Mouse (Mus musculus): ENCODE results near the gene Lsm14a. TPM values are rescaled to one million over a fixed set of nuclear protein-coding genes. Genes with fewer than 3 reads are reported as not detected.

Lsm14a gene
- polyA plus RNA-seq, 1 experiment from 2014 or later = 55.1 TPM

- no peak for ATAC-seq
- H3K27ac ChIP-seq (ENCODE audit: low read length) = no peak overlapping the region
- 79% methylated on average over 6 of the region's 6 CpGs for WGBS
These were observed 2.6 kb upstream of the Lsm14a start for GRCm38 (mm10) chr7:34395761-34396160.

DNA sequence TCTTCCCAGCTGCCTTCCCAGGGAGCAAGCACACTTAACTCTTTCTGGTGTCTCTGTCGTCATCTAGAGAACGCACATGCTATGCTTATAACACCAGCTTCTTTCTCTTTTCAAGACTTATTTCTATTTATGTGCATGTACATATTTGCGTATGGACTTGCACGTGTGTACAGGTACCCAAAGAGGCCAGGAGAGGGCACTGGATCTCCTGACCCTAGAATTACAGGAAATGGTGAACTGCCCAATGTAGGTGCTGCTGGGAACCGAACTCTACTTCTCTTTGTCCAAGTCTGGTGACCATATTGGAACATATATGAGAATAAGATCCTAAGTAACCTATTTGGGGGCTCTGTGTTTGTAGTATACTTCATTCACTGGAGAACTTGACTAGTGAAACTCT lies 1.5 kb upstream of the Lsm14a start:
- H3K4me3 ChIP-seq (ENCODE audit: low read depth, low read length) = no peak overlapping the region
- no peaks in the 10 kb centered on the region for H3K36me3 ChIP-seq (ENCODE audit: control insufficient read depth, insufficient read depth, low read length)
- no peaks in the 10 kb centered on the region for H3K9me3 ChIP-seq (replicated peaks; ENCODE audit: control insufficient read depth, low read length, poor library complexity, severe bottlenecking)
- H3K9ac ChIP-seq (ENCODE audit: low read depth, low read length) = no peak overlapping the region
- no peak overlapping the region for H3K27ac ChIP-seq (ENCODE audit: low read length)
- ATAC-seq = no peak
- no peaks in the 10 kb centered on the region for H3K27me3 ChIP-seq (ENCODE audit: control insufficient read depth, insufficient read depth, low read depth, low read length)
- WGBS = 77% methylated on average over 5 of the region's 5 CpGs
- no peak overlapping the region for H3K4me2 ChIP-seq (ENCODE audit: low read length)
- peaks cover 11% of the 10 kb centered on the region for H3K4me1 ChIP-seq (ENCODE audit: control insufficient read depth, insufficient read depth, low read length)

More at GRCm38 (mm10) chr7:34395761-34396160, 2.6 kb upstream of the Lsm14a start:
- no peaks in the 10 kb centered on the region for H3K27me3 ChIP-seq (ENCODE audit: control insufficient read depth, insufficient read depth, low read depth, low read length)
- no peak overlapping the region for H3K4me3 ChIP-seq (ENCODE audit: low read depth, low read length)
- H3K4me1 ChIP-seq (ENCODE audit: control insufficient read depth, insufficient read depth, low read length) = peaks cover 4% of the 10 kb centered on the region
- no peaks in the 10 kb centered on the region for H3K36me3 ChIP-seq (ENCODE audit: control insufficient read depth, insufficient read depth, low read length)
- no peaks in the 10 kb centered on the region for H3K9me3 ChIP-seq (replicated peaks; ENCODE audit: control insufficient read depth, low read length, poor library complexity, severe bottlenecking)
- no peak overlapping the region for H3K4me2 ChIP-seq (ENCODE audit: low read length)
- H3K9ac ChIP-seq (ENCODE audit: low read depth, low read length) = no peak overlapping the region

GRCm38 (mm10) chr7:34394091-34394490 lies 976 bp upstream of the Lsm14a start:
- ATAC-seq = no peak
- WGBS = 61% methylated on average over 2 of the region's 2 CpGs
- no peaks in the 10 kb centered on the region for H3K36me3 ChIP-seq (ENCODE audit: control insufficient read depth, insufficient read depth, low read length)
- H3K27ac ChIP-seq (ENCODE audit: low read length) = no peak overlapping the region
- no peaks in the 10 kb centered on the region for H3K27me3 ChIP-seq (ENCODE audit: control insufficient read depth, insufficient read depth, low read depth, low read length)
- H3K4me1 ChIP-seq (ENCODE audit: control insufficient read depth, insufficient read depth, low read length) = peaks cover 11% of the 10 kb centered on the region
- no peaks in the 10 kb centered on the region for H3K9me3 ChIP-seq (replicated peaks; ENCODE audit: control insufficient read depth, low read length, poor library complexity, severe bottlenecking)
- no peak overlapping the region for H3K4me2 ChIP-seq (ENCODE audit: low read length)
- no peak overlapping the region for H3K4me3 ChIP-seq (ENCODE audit: low read depth, low read length)
- no peak overlapping the region for H3K9ac ChIP-seq (ENCODE audit: low read depth, low read length)

DNA sequence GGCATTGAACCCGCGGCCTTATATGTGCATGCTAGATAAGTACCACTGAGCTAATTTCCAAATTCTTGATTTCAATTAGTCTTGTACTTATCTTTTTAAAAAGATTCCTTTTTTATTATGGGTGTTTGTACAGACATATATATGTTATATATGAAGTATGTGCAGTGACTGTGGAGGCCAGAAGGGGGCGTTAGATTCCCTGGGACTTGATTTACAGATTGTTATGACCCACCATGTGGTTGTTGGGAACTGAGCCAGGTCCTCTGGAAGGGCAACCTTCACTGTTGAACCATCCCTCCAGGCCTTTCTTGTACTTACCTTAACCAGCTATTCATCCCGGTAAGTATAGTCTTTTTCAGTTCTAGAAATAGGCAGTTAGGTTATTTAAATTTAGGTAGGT lies 780 bp downstream of the Lsm14a start:
- Histone ChIP-seq H3K36me3 (ENCODE audit: control insufficient read depth, insufficient read depth, low read length) (no peaks in the 10 kb centered on the region), H3K9me3 (replicated peaks; ENCODE audit: control insufficient read depth, low read length, poor library complexity, severe bottlenecking) (no peaks in the 10 kb centered on the region), H3K9ac (ENCODE audit: low read depth, low read length) (no peak overlapping the region), H3K4me2 (ENCODE audit: low read length) (no peak overlapping the region), H3K4me3 (ENCODE audit: low read depth, low read length) (no peak overlapping the region), H3K4me1 (ENCODE audit: control insufficient read depth, insufficient read depth, low read length) (peaks cover 22% of the 10 kb centered on the region), H3K27me3 (ENCODE audit: control insufficient read depth, insufficient read depth, low read depth, low read length) (no peaks in the 10 kb centered on the region), H3K27ac (ENCODE audit: low read length) (no peak overlapping the region)
- no peak for ATAC-seq
- WGBS = 74% methylated on average over 4 of the region's 4 CpGs

DNA sequence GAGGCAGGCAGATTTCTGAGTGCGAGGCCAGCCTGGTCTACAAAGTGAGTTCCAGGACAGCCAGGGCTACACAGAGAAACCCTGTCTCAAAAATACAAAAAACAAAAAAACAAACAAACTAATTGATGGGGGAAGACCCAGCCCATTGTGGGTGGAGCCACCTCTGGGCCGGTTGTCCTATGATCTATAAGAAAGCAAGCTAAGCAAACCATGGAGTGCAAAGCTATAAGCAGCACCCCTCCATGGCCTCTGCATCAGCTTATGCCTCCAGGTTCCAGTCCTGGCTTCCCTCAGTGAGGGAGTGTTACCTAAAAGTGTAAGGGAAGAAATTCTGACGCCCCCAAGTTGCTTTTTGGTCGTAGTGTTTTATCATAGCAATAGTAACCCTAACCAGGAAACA lies 1.4 kb downstream of the Lsm14a start:
- H3K9ac ChIP-seq (ENCODE audit: low read depth, low read length) = no peak overlapping the region
- H3K4me2 ChIP-seq (ENCODE audit: low read length) = no peak overlapping the region
- H3K36me3 ChIP-seq (ENCODE audit: control insufficient read depth, insufficient read depth, low read length) = no peaks in the 10 kb centered on the region
- ATAC-seq = no peak
- peaks cover 29% of the 10 kb centered on the region for H3K4me1 ChIP-seq (ENCODE audit: control insufficient read depth, insufficient read depth, low read length)
- no peak overlapping the region for H3K27ac ChIP-seq (ENCODE audit: low read length)
- no peaks in the 10 kb centered on the region for H3K27me3 ChIP-seq (ENCODE audit: control insufficient read depth, insufficient read depth, low read depth, low read length)
- no peaks in the 10 kb centered on the region for H3K9me3 ChIP-seq (replicated peaks; ENCODE audit: control insufficient read depth, low read length, poor library complexity, severe bottlenecking)
- 81% methylated on average over 4 of the region's 4 CpGs for WGBS
- no peak overlapping the region for H3K4me3 ChIP-seq (ENCODE audit: low read depth, low read length)

GRCm38 (mm10) chr7:34390834-34391155 lies 2.3 kb downstream of the Lsm14a start:
- ATAC-seq = no peak
- Histone ChIP-seq H3K9me3 (replicated peaks; ENCODE audit: control insufficient read depth, low read length, poor library complexity, severe bottlenecking) (no peaks in the 10 kb centered on the region), H3K36me3 (ENCODE audit: control insufficient read depth, insufficient read depth, low read length) (no peaks in the 10 kb centered on the region), H3K9ac (ENCODE audit: low read depth, low read length) (no peak overlapping the region), H3K4me1 (ENCODE audit: control insufficient read depth, insufficient read depth, low read length) (peaks cover 34% of the 10 kb centered on the region), H3K27me3 (ENCODE audit: control insufficient read depth, insufficient read depth, low read depth, low read length) (no peaks in the 10 kb centered on the region), H3K4me2 (ENCODE audit: low read length) (peak overlapping the region; percentile 97), H3K4me3 (ENCODE audit: low read depth, low read length) (no peak overlapping the region), H3K27ac (ENCODE audit: low read length) (no peak overlapping the region)
- WGBS = 82% methylated on average over 7 of the region's 7 CpGs

DNA sequence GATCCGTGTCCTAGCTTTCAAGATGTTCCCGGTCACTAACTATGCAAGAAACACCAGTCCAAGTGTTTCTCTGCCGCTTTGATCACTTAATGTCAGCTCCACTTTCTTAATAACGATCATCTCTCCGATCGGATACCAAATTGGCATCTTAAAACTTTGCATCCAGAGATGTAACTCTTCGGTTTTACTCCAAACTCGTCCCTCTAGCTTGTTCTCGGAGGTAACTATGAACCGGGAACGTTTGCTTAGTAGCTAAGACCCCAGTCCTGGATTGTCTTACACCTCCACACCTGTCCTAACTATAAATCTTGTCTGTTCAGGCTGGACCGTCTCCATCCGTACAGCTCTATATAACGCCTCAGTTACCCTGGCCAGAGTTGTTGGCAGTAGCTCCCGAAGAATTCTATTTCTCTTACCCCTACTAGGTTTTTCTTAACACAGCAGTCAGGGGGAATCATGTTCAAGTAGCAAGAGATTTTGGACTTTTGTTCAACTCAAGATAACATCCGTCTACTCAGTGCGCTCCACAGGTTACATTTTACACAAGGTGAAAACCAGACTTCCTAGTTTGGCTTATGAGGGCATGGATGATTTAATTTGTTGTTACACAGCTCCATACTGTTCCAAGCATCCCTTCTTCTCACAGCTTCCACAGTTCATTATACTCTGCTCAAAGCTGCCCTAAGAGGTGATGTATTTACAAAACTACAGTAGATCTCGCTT lies 2.8 kb downstream of the Lsm14a start:
- peak overlapping the region; percentile 97 for H3K4me2 ChIP-seq (ENCODE audit: low read length)
- no peak for ATAC-seq
- no peaks in the 10 kb centered on the region for H3K36me3 ChIP-seq (ENCODE audit: control insufficient read depth, insufficient read depth, low read length)
- 11% methylated on average over 18 of the region's 18 CpGs for WGBS
- H3K9ac ChIP-seq (ENCODE audit: low read depth, low read length) = peak overlapping the region; percentile 97
- peaks cover 38% of the 10 kb centered on the region for H3K4me1 ChIP-seq (ENCODE audit: control insufficient read depth, insufficient read depth, low read length)
- no peaks in the 10 kb centered on the region for H3K9me3 ChIP-seq (replicated peaks; ENCODE audit: control insufficient read depth, low read length, poor library complexity, severe bottlenecking)
- peak overlapping the region; percentile 94 for H3K4me3 ChIP-seq (ENCODE audit: low read depth, low read length)
- H3K27ac ChIP-seq (ENCODE audit: low read length) = peak overlapping the region; percentile 98
- H3K27me3 ChIP-seq (ENCODE audit: control insufficient read depth, insufficient read depth, low read depth, low read length) = no peaks in the 10 kb centered on the region

- Histone ChIP-seq H3K9ac (ENCODE audit: low read depth, low read length) (peak overlapping the region; percentile 97), H3K4me2 (ENCODE audit: low read length) (peak overlapping the region; percentile 97), H3K36me3 (ENCODE audit: control insufficient read depth, insufficient read depth, low read length) (no peaks in the 10 kb centered on the region), H3K9me3 (replicated peaks; ENCODE audit: control insufficient read depth, low read length, poor library complexity, severe bottlenecking) (no peaks in the 10 kb centered on the region), H3K27ac (ENCODE audit: low read length) (peak overlapping the region; percentile 98), H3K4me1 (ENCODE audit: control insufficient read depth, insufficient read depth, low read length) (peaks cover 38% of the 10 kb centered on the region), H3K27me3 (ENCODE audit: control insufficient read depth, insufficient read depth, low read depth, low read length) (no peaks in the 10 kb centered on the region), H3K4me3 (ENCODE audit: low read depth, low read length) (peak overlapping the region; percentile 94)
- under 1% methylated on average over 49 of the region's 100 CpGs for WGBS
- ATAC-seq = peak; percentile 96
These were observed 3.6 kb downstream of the Lsm14a start for GRCm38 (mm10) chr7:34389277-34390085.

Data from midbrain, embryonic 16.5 days (tissue).